Mouse (Mus musculus) lung, embryonic 16.5 days (tissue): ENCODE measurements around the gene Cep72. TPM values are rescaled to one million over a fixed set of nuclear protein-coding genes. Genes with fewer than 3 reads are reported as not detected.
A peak's percentile ranks its signal among the peaks of the same experiment; 100 is the strongest.

Source experiments
- ATAC-seq: fragments of 200-750 bp; cut with Nextera tagmentation; 2 replicates; pipeline ENCODE4 v1.8.0; 2017; ENCODE audit warnings: low read depth, mild to moderate bottlenecking, moderate library complexity
- H3K27ac ChIP-seq: fragments of 300-500 bp; sonication (generic); 2 replicates; pipeline ENCODE4 v1.5.1; 2014; ENCODE audit warnings: mild to moderate bottlenecking, control low read depth, low read length
- H3K27me3 ChIP-seq: fragments of 300-500 bp; sonication (generic); 2 replicates; pipeline ENCODE4 v1.6.1; 2014; ENCODE audit warnings: low read depth, low read length, mixed read lengths; ENCODE audit not compliant: control insufficient read depth, insufficient read depth
- H3K36me3 ChIP-seq: fragments of 300-500 bp; sonication (generic); 2 replicates; pipeline ENCODE4 v1.6.1; 2014; ENCODE audit warnings: low read length; ENCODE audit not compliant: control insufficient read depth, insufficient read depth
- H3K4me1 ChIP-seq: fragments of 300-500 bp; sonication (generic); replicated peaks from 2 replicates; pipeline ENCODE4 v1.6.1; 2014; ENCODE audit warnings: low read length, mixed read lengths; ENCODE audit not compliant: control insufficient read depth, insufficient read depth
- H3K4me2 ChIP-seq: fragments of 300-500 bp; sonication (generic); 2 replicates; pipeline ENCODE4 v1.6.1; 2014; ENCODE audit warnings: low read depth, low read length, control low read depth
- H3K4me3 ChIP-seq: fragments of 300-500 bp; sonication (generic); 2 replicates; pipeline ENCODE4 v1.5.1; 2014; ENCODE audit warnings: mild to moderate bottlenecking, low read length, control low read depth
- H3K9ac ChIP-seq: fragments of 300-500 bp; sonication (generic); 2 replicates; pipeline ENCODE4 v1.6.1; 2014; ENCODE audit warnings: low read length, control low read depth
- H3K9me3 ChIP-seq: fragments of 300-500 bp; sonication (generic); 2 replicates; pipeline ENCODE4 v1.6.1; 2016; ENCODE audit warnings: low read length; ENCODE audit not compliant: control insufficient read depth
- WGBS: fragments of 180-500 bp; shearing (Covaris S2); extraction: QIAGEN DNeasy Blood & Tissue Kit; methylation state at CpG from one replicate; pipeline ENCODE4 v1.1.7; 2014; 5-methylcytosine and 5-hydroxymethylcytosine counted together
- polyA plus RNA-seq: library from polyadenylated mRNA; unstranded; fragments of >200 nt; fragmentation: Nextera tagmentation; extraction: Ambion mirVana; gene quantifications from 2 replicates; pipeline ENCODE4 v1.2.1, GENCODE M21; 2015

The Cep72 gene
- polyA plus RNA-seq, 1 experiment from 2014 or later = 15.8 TPM

DNA sequence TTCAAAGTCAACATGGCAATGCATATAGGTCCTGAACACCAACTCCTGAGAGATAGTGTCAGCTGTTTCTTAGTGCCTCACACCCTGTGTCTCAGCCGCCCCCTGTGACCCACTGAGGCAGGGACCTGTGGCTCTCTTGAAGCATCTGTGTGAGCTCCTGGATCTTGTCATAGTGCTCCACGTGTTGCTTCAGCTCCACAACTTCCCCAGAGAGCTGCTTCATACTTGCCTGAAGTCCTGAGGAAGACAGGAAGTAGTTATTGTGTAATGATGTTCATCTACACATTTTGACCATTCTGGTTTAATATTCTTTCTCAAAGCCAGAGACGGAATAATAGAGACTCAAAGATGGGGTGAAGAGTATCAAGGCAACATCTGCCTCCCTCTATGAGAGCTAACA lies 22.2 kb downstream of the Cep72 start:
- H3K27ac ChIP-seq = no peak overlapping the region
- peaks cover 8% of the 10 kb centered on the region for H3K36me3 ChIP-seq
- no peak overlapping the region for H3K4me3 ChIP-seq
- H3K27me3 ChIP-seq = no peaks in the 10 kb centered on the region
- no peak overlapping the region for H3K9ac ChIP-seq
- H3K9me3 ChIP-seq = no peaks in the 10 kb centered on the region
- ATAC-seq = no peak
- H3K4me2 ChIP-seq = no peak overlapping the region
- no peaks in the 10 kb centered on the region for H3K4me1 ChIP-seq
- WGBS = 83% methylated on average over 3 of the region's 3 CpGs

DNA sequence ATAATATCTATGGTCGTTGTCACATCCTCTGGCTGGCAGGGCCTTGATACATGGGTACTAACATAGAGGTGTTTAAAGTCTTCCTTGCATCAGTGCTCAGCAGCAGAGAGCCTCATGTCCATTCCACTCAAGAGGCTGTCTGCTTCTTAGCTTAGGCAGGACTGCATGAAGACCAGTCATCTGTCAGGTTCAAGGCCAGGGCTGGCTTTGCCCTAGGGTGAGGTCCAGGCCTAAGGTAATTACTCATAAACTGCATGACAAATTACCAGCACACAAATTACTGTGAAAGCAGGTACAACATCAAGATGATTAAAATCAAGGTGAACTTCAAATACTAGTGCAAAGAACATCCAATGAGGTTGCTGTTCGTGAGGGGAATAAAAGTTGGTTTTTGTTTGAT lies 26.3 kb downstream of the Cep72 start:
- Histone ChIP-seq H3K4me1 (no peaks in the 10 kb centered on the region), H3K4me3 (no peak overlapping the region), H3K27me3 (no peaks in the 10 kb centered on the region), H3K9ac (no peak overlapping the region), H3K27ac (no peak overlapping the region), H3K9me3 (no peaks in the 10 kb centered on the region), H3K36me3 (peaks cover 8% of the 10 kb centered on the region), H3K4me2 (no peak overlapping the region)
- WGBS = 86% methylated on average over 2 of the region's 2 CpGs
- no peak for ATAC-seq

DNA sequence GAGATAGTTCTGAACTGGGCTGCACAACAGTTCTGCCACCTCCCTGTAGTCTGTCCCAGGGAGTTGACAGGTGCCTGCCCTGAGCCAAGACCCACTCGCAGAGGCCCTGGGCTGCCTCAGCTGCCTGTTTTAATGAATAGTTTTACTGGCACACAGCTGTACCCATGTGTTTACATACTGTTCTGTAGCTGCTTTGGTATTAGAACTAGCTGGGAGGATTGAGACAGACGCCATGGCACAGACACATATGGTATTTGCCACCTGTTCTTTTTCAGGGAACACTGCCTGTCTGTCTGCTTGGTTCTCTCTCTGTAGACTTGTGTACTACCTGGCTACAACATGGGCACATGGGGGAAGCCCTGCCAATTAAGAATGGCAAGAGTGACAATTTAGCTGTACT lies 27.3 kb downstream of the Cep72 start:
- Histone ChIP-seq H3K27me3 (no peaks in the 10 kb centered on the region), H3K27ac (no peak overlapping the region), H3K4me1 (no peaks in the 10 kb centered on the region), H3K4me3 (no peak overlapping the region), H3K4me2 (no peak overlapping the region), H3K36me3 (peaks cover 4% of the 10 kb centered on the region), H3K9ac (no peak overlapping the region), H3K9me3 (no peaks in the 10 kb centered on the region)
- ATAC-seq = no peak
- WGBS = 81% methylated on average over 2 of the region's 2 CpGs

DNA sequence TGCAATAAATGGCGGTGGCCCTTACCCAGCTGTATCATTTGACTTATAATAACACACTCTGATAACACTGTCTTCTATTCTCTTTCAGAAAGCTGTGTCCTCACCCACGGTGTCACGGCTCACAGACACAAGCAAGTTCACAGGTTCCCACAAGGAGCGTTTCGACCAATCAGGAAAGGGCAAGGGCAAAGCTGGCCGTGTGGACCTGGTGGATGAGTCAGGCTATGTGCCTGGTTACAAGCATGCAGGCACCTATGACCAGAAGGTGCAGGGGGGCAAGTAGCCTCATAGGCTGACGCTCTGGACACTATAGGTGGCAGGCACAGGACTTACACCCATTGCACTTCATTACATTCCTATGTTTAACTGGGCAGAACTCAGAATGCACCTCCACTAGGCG lies 31.0 kb downstream of the Cep72 start:
- no peaks in the 10 kb centered on the region for H3K9me3 ChIP-seq
- no peaks in the 10 kb centered on the region for H3K4me1 ChIP-seq
- no peak overlapping the region for H3K27ac ChIP-seq
- no peaks in the 10 kb centered on the region for H3K27me3 ChIP-seq
- ATAC-seq = no peak
- no peak overlapping the region for H3K9ac ChIP-seq
- no peak overlapping the region for H3K4me2 ChIP-seq
- no peak overlapping the region for H3K4me3 ChIP-seq
- H3K36me3 ChIP-seq = no peaks in the 10 kb centered on the region
- 74% methylated on average over 8 of the region's 8 CpGs for WGBS

DNA sequence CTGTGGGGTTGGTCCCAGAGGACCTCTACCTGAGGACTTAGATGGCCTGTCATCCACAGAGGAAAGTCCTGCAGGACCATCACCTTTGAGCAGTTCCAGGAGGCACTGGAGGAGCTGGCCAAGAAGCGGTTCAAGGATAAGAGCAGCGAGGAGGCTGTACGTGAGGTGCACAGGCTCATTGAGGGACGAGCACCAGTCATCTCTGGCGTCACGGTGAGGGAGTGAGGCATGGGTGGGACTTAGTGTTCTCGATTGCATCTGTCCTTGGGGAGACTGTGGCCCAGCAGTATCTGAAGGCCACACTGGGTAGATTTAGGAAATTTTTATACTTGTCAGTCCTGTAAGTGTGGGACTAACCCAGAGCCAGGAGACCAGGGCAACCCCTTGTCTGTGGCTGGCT lies 31.4 kb downstream of the Cep72 start:
- WGBS = 79% methylated on average over 7 of the region's 7 CpGs
- Histone ChIP-seq H3K4me2 (no peak overlapping the region), H3K9me3 (no peaks in the 10 kb centered on the region), H3K27me3 (no peaks in the 10 kb centered on the region), H3K4me1 (peaks cover under 1% of the 10 kb centered on the region; the same call in 1 of the 2 replicates), H3K27ac (no peak overlapping the region), H3K4me3 (no peak overlapping the region), H3K9ac (no peak overlapping the region), H3K36me3 (no peaks in the 10 kb centered on the region)
- ATAC-seq = no peak

DNA sequence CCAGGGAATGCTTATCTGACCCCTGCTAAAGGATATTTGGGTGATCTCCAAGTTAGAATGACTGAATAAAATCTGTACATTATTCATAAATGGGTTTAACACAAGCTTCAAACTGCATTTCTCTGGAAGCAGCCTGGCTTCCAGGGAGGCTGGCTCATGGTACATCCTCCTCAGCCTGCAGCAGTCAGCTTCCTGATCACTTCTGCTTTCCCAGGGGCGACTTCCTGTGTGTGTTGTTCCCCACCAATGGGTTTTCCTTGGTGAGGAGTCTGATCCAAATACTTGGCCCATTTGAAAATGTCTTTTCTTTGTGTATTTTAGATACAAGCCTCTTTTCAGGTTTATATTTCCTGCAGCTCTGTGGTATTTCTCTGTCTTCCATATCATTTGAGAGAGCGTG lies 33.1 kb downstream of the Cep72 start:
- ATAC-seq = no peak
- H3K9me3 ChIP-seq = no peaks in the 10 kb centered on the region
- peaks cover 8% of the 10 kb centered on the region; the same call in 1 of the 2 replicates for H3K4me1 ChIP-seq
- 58% methylated on average over 2 of the region's 2 CpGs for WGBS
- H3K27me3 ChIP-seq = no peaks in the 10 kb centered on the region
- H3K4me2 ChIP-seq = no peak overlapping the region
- no peak overlapping the region for H3K4me3 ChIP-seq
- no peak overlapping the region for H3K9ac ChIP-seq
- H3K36me3 ChIP-seq = no peaks in the 10 kb centered on the region
- no peak overlapping the region for H3K27ac ChIP-seq

DNA sequence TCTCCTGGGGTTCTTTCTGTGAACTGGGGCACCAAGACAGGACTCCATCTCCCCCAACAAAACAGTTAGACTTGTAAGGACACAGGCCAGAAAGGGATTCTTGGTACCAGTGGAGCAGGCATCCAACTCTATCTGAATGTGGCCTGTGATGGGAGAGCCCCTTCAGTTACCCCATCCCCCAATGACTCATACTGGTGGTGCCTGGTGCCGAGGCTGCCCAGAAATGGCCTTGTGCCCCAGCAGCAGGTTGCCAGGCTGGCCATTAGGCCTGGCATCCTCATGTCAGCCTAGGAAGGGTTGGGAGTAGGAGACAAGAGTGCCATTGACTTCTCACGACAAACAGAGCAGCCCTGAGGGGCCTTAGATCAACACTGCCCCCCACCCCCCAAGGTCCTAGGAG lies 34.0 kb downstream of the Cep72 start:
- Histone ChIP-seq H3K27ac (no peak overlapping the region), H3K36me3 (no peaks in the 10 kb centered on the region), H3K9me3 (no peaks in the 10 kb centered on the region), H3K4me2 (no peak overlapping the region), H3K4me3 (no peak overlapping the region), H3K9ac (no peak overlapping the region), H3K27me3 (no peaks in the 10 kb centered on the region), H3K4me1 (peaks cover 8% of the 10 kb centered on the region; the same call in 1 of the 2 replicates)
- ATAC-seq = no peak
- WGBS = 40% methylated on average over 2 of the region's 2 CpGs

DNA sequence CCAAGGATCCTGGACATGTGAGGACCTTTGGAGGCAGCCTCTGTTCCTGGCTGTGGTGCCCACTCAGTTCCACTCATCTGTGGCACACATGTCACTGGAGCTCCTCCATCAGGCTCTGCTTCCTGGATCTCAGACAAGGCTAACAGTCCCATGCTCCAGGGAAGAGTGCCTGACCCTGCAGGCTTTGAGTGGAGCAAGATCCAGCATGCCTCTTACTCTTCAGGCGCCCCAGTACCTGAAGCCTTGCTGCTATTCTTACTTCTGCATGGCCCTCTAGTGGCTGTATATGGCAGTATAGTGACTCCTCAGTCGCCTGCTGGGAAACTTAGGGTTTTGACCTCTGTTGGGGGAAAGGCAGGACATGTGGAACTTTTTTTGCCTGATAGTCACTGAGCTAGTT lies 35.9 kb downstream of the Cep72 start:
- H3K9me3 ChIP-seq = no peaks in the 10 kb centered on the region
- no peak overlapping the region for H3K27ac ChIP-seq
- no peaks in the 10 kb centered on the region for H3K27me3 ChIP-seq
- no peak overlapping the region for H3K4me2 ChIP-seq
- ATAC-seq = peak; percentile 46; the same call in 1 of the 2 replicates
- 9% methylated on average over 2 of the region's 2 CpGs for WGBS
- H3K36me3 ChIP-seq = no peaks in the 10 kb centered on the region
- no peak overlapping the region for H3K9ac ChIP-seq
- H3K4me1 ChIP-seq = peaks cover 8% of the 10 kb centered on the region; the same call in 1 of the 2 replicates
- H3K4me3 ChIP-seq = no peak overlapping the region

DNA sequence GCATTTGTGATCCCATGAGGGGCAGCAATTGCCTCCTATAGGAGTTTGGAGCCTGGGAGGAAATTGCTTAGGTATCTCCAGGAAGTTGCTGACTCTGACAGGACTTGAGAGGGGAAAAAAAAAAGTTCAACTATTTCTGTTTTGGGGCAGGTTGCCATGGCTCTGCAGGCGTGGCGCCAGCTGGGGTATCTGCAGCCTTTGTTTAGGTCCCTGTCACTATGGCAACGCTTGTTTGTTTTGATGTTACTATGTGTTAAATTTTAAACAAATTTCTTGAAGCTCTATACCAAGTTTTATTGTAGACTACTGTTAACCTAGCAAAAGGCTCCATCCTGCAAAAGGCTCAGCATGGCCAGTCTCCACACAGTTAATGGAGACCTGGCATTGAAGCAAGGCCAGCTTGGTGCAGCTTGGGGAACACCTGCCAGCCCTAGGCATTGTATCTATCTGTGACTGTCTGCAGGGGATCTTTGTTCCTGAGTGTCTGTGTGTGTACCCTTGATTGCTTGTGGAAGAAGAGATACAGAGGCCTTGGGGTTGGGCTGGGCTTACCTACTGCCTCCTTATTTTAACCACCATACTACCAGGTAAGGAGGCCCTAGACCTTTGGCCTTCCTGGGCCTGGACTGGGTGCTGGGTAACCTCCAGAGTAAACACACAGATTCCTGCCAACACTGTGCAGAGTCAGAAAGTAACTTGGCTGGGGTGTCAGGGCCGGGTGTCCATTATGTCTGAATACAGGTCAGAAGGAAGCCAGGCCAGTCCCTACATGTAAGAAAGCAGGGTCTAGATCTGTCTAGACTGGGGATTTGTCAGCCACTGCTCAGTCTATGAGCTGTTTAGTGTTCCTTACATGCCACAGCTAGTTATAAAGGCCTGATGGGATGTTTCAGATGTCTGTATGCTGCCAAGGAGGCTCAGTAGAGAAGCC lies 36.7 kb downstream of the Cep72 start:
- Histone ChIP-seq H3K4me2 (no peak overlapping the region), H3K27ac (no peak overlapping the region), H3K27me3 (no peaks in the 10 kb centered on the region), H3K9me3 (no peaks in the 10 kb centered on the region), H3K36me3 (no peaks in the 10 kb centered on the region), H3K9ac (no peak overlapping the region), H3K4me1 (peaks cover 8% of the 10 kb centered on the region; the same call in 1 of the 2 replicates), H3K4me3 (no peak overlapping the region)
- ATAC-seq = peak; percentile 24; the same call in 1 of the 2 replicates
- 56% methylated on average over 4 of the region's 4 CpGs for WGBS
